Mouse (Mus musculus) intestine, postnatal 0 days (tissue): ENCODE measurements around the gene Tmc2. TPM values are rescaled to one million over a fixed set of nuclear protein-coding genes. Genes with fewer than 3 reads are reported as not detected.
A peak's percentile ranks its signal among the peaks of the same experiment; 100 is the strongest.

Source experiments
- ATAC-seq: fragments of 200-750 bp; cut with Nextera tagmentation; 2 replicates; pipeline ENCODE4 v1.8.0; 2017; ENCODE audit warnings: mild to moderate bottlenecking, moderate TSS enrichment, moderate library complexity
- H3K27ac ChIP-seq: fragments of 300-500 bp; sonication (generic); 2 replicates; pipeline ENCODE4 v1.5.1; 2014; ENCODE audit warnings: mild to moderate bottlenecking, low read depth, low read length, moderate library complexity
- H3K27me3 ChIP-seq: fragments of 300-500 bp; sonication (generic); replicated peaks from 2 replicates; pipeline ENCODE4 v1.6.1; 2014; ENCODE audit warnings: low read length, mixed read lengths; ENCODE audit not compliant: control insufficient read depth, insufficient read depth
- H3K36me3 ChIP-seq: fragments of 300-500 bp; sonication (generic); 2 replicates; pipeline ENCODE4 v1.6.1; 2014; ENCODE audit warnings: mild to moderate bottlenecking, moderate library complexity; ENCODE audit not compliant: control insufficient read depth, insufficient read depth
- H3K4me1 ChIP-seq: fragments of 300-500 bp; sonication (generic); replicated peaks from 2 replicates; pipeline ENCODE4 v1.6.1; 2014; ENCODE audit warnings: antibody characterized with exemption, low read length, mixed read lengths; ENCODE audit not compliant: control insufficient read depth, insufficient read depth
- H3K4me2 ChIP-seq: fragments of 300-500 bp; sonication (generic); replicated peaks from 2 replicates; pipeline ENCODE4 v1.6.1; 2014; ENCODE audit warnings: low read depth, mild to moderate bottlenecking, moderate library complexity
- H3K4me3 ChIP-seq: fragments of 300-500 bp; sonication (generic); 2 replicates; pipeline ENCODE4 v1.5.1; 2014; ENCODE audit warnings: low read depth, low read length
- H3K9ac ChIP-seq: fragments of 300-500 bp; sonication (generic); 2 replicates; pipeline ENCODE4 v1.6.1; 2014; ENCODE audit warnings: mild to moderate bottlenecking, low read depth, low read length
- H3K9me3 ChIP-seq: fragments of 300-500 bp; sonication (generic); 2 replicates; pipeline ENCODE4 v1.6.1; 2016; ENCODE audit warnings: mixed run types; ENCODE audit not compliant: control insufficient read depth
- CTCF ChIP-seq: sonication (generic); IDR thresholded peaks from 2 replicates; pipeline ENCODE4 v1.5.1; 2016; ENCODE audit warnings: low read depth, mild to moderate bottlenecking, control low read depth, antibody characterized with exemption, moderate library complexity
- WGBS: fragments of 180-500 bp; shearing (Covaris S2); extraction: QIAGEN DNeasy Blood & Tissue Kit; methylation state at CpG from one replicate; pipeline ENCODE4 v1.1.7; 2014; 5-methylcytosine and 5-hydroxymethylcytosine counted together
- polyA plus RNA-seq: library from polyadenylated mRNA; unstranded; fragments of >200 nt; fragmentation: Nextera tagmentation; extraction: Ambion mirVana; gene quantifications from 2 replicates; pipeline ENCODE4 v1.2.1, GENCODE M21; 2015

Gene Tmc2
- polyA plus RNA-seq, 1 experiment from 2014 or later, result not detected

- no peak overlapping the region for H3K9ac ChIP-seq
- no peak overlapping the region for H3K4me3 ChIP-seq
- no peaks in the 10 kb centered on the region for H3K9me3 ChIP-seq
- peak; percentile 96 for TF ChIP-seq CTCF
- 11% methylated on average over 8 of the region's 8 CpGs for WGBS
- peak; percentile 58 for ATAC-seq
- no peak overlapping the region for H3K27ac ChIP-seq
- peaks cover 36% of the 10 kb centered on the region for H3K27me3 ChIP-seq
- peak overlapping the region; percentile 37; the same call in 1 of the 2 replicates for H3K4me2 ChIP-seq
- no peaks in the 10 kb centered on the region for H3K36me3 ChIP-seq
- no peaks in the 10 kb centered on the region for H3K4me1 ChIP-seq
Observed at GRCm38 (mm10) chr2:130291434-130291833, 96.4 kb downstream of the Tmc2 start.

GRCm38 (mm10) chr2:130293009-130293408, 98.0 kb downstream of the Tmc2 start:
- H3K4me3 ChIP-seq, result no peak overlapping the region
- ATAC-seq, result no peak
- H3K9ac ChIP-seq, result no peak overlapping the region
- H3K36me3 ChIP-seq, result no peaks in the 10 kb centered on the region
- no peak overlapping the region for H3K4me2 ChIP-seq
- peaks cover 44% of the 10 kb centered on the region for H3K27me3 ChIP-seq
- no peak overlapping the region for H3K27ac ChIP-seq
- 49% methylated on average over 3 of the region's 3 CpGs for WGBS
- no peaks in the 10 kb centered on the region for H3K9me3 ChIP-seq
- H3K4me1 ChIP-seq, result no peaks in the 10 kb centered on the region
- TF ChIP-seq CTCF, result no peak

GRCm38 (mm10) chr2:130293486-130293885, 98.5 kb downstream of the Tmc2 start:
- H3K9ac ChIP-seq, result no peak overlapping the region

GRCm38 (mm10) chr2:130294218-130294935, 99.4 kb downstream of the Tmc2 start:
- Histone ChIP-seq H3K4me3 (peak overlapping the region; percentile 74), H3K4me1 (no peaks in the 10 kb centered on the region), H3K4me2 (peak overlapping the region; percentile 95), H3K27me3 (peaks cover 44% of the 10 kb centered on the region), H3K9ac (peak overlapping the region; percentile 57), H3K36me3 (no peaks in the 10 kb centered on the region), H3K27ac (no peak overlapping the region), H3K9me3 (no peaks in the 10 kb centered on the region)
- no peak for ATAC-seq
- 12% methylated on average over 19 of the region's 20 CpGs for WGBS
- no peak for TF ChIP-seq CTCF

More at GRCm38 (mm10) chr2:130293486-130293885, 98.5 kb downstream of the Tmc2 start:
- H3K27ac ChIP-seq, result no peak overlapping the region
- H3K4me2 ChIP-seq, result no peak overlapping the region
- 18% methylated on average over 4 of the region's 4 CpGs for WGBS
- ATAC-seq, result no peak
- H3K4me3 ChIP-seq, result no peak overlapping the region
- H3K9me3 ChIP-seq, result no peaks in the 10 kb centered on the region
- H3K4me1 ChIP-seq, result no peaks in the 10 kb centered on the region
- H3K36me3 ChIP-seq, result no peaks in the 10 kb centered on the region
- peaks cover 44% of the 10 kb centered on the region for H3K27me3 ChIP-seq
- no peak for TF ChIP-seq CTCF

GRCm38 (mm10) chr2:130294936-130295277, 99.9 kb downstream of the Tmc2 start, which contains the start of gene Ebf4:
Gene Ebf4 (plus strand): TSS chr2:130295169.
- H3K27me3 ChIP-seq, result peaks cover 44% of the 10 kb centered on the region

GRCm38 (mm10) chr2:130295331-130296133, 100.5 kb downstream of the Tmc2 start:
- TF ChIP-seq CTCF, result 0 out of 2 replicates have a peak, but pooled peaks have one; percentile 8
- Histone ChIP-seq H3K4me3 (peak overlapping the region; percentile 74), H3K27ac (peak overlapping the region; percentile 46), H3K4me1 (no peaks in the 10 kb centered on the region), H3K36me3 (no peaks in the 10 kb centered on the region), H3K9me3 (no peaks in the 10 kb centered on the region), H3K27me3 (peaks cover 44% of the 10 kb centered on the region), H3K4me2 (peak overlapping the region; percentile 95), H3K9ac (peak overlapping the region; percentile 57)
- ATAC-seq, result peak; percentile 23; the same call in 1 of the 2 replicates
- under 1% methylated on average over 45 of the region's 99 CpGs for WGBS

More at GRCm38 (mm10) chr2:130294936-130295277, 99.9 kb downstream of the Tmc2 start, which contains the start of gene Ebf4:
- Histone ChIP-seq H3K9me3 (no peaks in the 10 kb centered on the region), H3K9ac (peak within 1 kb of the TSS; percentile 57), H3K36me3 (no peaks in the 10 kb centered on the region), H3K4me2 (peak within 1 kb of the TSS; percentile 95), H3K4me1 (no peaks in the 10 kb centered on the region), H3K27ac (peak within 1 kb of the TSS; percentile 46), H3K4me3 (peak within 1 kb of the TSS; percentile 74)
- WGBS, result 1% methylated on average over 19 of the region's 39 CpGs
- no peak for TF ChIP-seq CTCF
- ATAC-seq, result peak; percentile 31; the same call in 1 of the 2 replicates
